Comparison of ENCODE assay signal across 17 mouse cellular contexts in the genomic region with DNA sequence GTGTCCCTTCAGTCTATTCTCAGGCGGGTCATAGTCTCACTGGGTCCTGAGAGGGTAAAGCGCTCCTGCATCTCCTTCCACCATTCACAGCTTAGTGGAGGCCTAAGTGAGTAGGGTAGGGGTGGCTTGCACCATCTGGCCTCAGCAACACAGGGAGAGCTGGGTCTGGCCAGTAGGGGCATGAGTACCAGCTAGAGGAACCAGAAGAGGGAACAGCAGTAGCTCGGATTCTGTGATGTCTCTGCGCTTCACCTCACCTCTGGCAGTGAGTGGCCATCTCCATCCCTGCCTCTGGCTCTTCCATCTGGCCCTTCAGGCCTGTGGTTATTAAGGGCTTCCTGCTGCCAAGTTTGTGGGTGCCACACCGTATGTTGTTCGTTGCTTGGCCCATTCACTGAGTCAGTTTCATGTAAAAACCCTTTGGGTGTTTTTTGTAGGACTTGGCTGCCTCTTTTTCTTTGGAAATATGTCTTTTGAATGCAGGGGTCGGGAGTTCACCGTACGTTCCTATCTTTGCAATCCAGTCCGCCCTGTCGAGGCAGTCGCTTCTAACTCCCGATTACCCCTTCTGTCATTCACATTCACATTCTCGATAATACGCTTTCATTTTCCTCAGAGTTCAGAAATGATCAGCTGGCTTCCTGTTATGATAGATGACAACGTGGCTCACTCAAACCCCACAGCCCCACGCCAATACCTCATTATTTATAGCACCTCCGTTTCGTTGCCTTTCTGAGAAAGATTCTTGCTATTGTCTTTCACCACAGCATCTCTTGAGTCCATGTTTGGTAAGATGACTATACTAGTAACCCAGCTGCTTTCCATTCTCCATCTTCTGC.
DNase-seq lines count a peak whose midpoint lies in the region; ATAC-seq and TF ChIP-seq lines count a peak whose summit lies in the region.
"Had no signal": no experiment of that assay in that cellular context is flagged by ENCODE, and none has a peak within 500 bp of the region (broad histone marks: within the 10 kb centered on the region; RNA-seq: fewer than 3 reads in every experiment).

No protein-coding gene starts in this region.

- intact Hi-C loops in left cerebral cortex, postnatal 4 days (cut with DNase I): no loop called here
- intact Hi-C loops in left cerebral cortex, adult 2 months (cut with DNase I): no loop called here
- intact Hi-C loops in heart, postnatal 36 days (cut with DNase I): no loop called here

- H3K4me3 ChIP-seq in left cerebral cortex, adult 2 months: no peak overlapping the region
- H3K4me3 ChIP-seq: heart, embryonic 15.5 days; hindbrain, embryonic 10.5 days had no signal

- no peak; the same call in 1 of the 2 replicates for TF ChIP-seq CTCF in left cerebral cortex, adult 2 months (IDR thresholded peaks at IDR 0.05)

- peak; percentile 62 to 78 for DNase-seq in cerebellum, postnatal 10 days
- no peak for DNase-seq in cerebellum, adult 9-11 months
- DNase-seq in left cerebral cortex, postnatal 4 days: peak; percentile 62
- no peak for DNase-seq in left cerebral cortex, adult 2 months (ENCODE audit: extremely low spot score in 1 of 2, low spot score in 2 of 2)
- DNase-seq in CD4-positive, CD25-positive, alpha-beta regulatory T cell, adult 2 months (ENCODE audit: low read depth, low spot score): peak; percentile 66
- no peak for DNase-seq in heart, postnatal 36 days
- DNase-seq in urinary bladder, postnatal 10 days (ENCODE audit: low spot score): no peak
- DNase-seq: cerebellum, postnatal 25 days; heart, adult 11 months; kidney, adult 18-20 months; layer of hippocampus, postnatal 36 days; lung, embryonic 14.5 days; right cerebral cortex, postnatal 14 days had no signal

- ATAC-seq in inflammation-experienced regulatory T-cells, adult 6 months: peak; percentile 86
- ATAC-seq: forebrain, embryonic 14.5 days had no signal

- H3K27ac ChIP-seq in left cerebral cortex, adult 2 months: no peak overlapping the region
- H3K27ac ChIP-seq: heart, embryonic 15.5 days; hindbrain, embryonic 10.5 days had no signal

Comparison
In these comparisons a context has a peak if more than half of its experiments do, and no peak if none do; other contexts are left out.
1. DNase-seq: peak in cerebellum, postnatal 10 days (2 of 2), left cerebral cortex, postnatal 4 days (single experiment) and CD4-positive, CD25-positive, alpha-beta regulatory T cell, adult 2 months (single experiment); none in cerebellum, adult 9-11 months (single experiment), left cerebral cortex, adult 2 months (0 of 2), heart, postnatal 36 days (0 of 2) and urinary bladder, postnatal 10 days (single experiment).